Mouse (Mus musculus) CH12.LX (cell line): ENCODE measurements at regions not wholly inside any gene's neighbourhood (a gene's known extent, or its start where the extent isn't known, plus 50 kb on each side); places are given as distances from the start of the nearest gene placed in this dataset.

Experiments
- DNase-seq: peaks from one replicate; pipeline ENCODE4 v3.0.0-alpha.2; 2013; ENCODE audit errors: extremely low read depth
- H3K27ac ChIP-seq: 2 replicates; pipeline ENCODE4 v1.5.1; 2012; ENCODE audit warnings: low read depth, mild to moderate bottlenecking, control low read depth, moderate library complexity; ENCODE audit not compliant: insufficient read depth
- H3K27me3 ChIP-seq: replicated peaks from 2 replicates; pipeline ENCODE3; 2012; ENCODE audit warnings: inconsistent platforms
- H3K36me3 ChIP-seq, 2 experiments: replicated peaks in 1 of 2; 2 replicates each; pipeline versions ENCODE3 to v1.6.1; 2012; ENCODE audit warnings: inconsistent platforms in 1 of 2, low read length in 1 of 2, mild to moderate bottlenecking in 1 of 2, mixed read lengths in 1 of 2, moderate library complexity in 1 of 2; ENCODE audit not compliant: control insufficient read depth in 1 of 2, insufficient read depth in 1 of 2
- H3K4me1 ChIP-seq, 2 experiments: 2 replicates each; pipeline ENCODE4 v1.6.1; 2012; ENCODE audit warnings: inconsistent platforms in 1 of 2, moderate library complexity in 1 of 2; ENCODE audit not compliant: insufficient read depth in 2 of 2, control insufficient read depth in 1 of 2
- H3K4me2 ChIP-seq: 2 replicates; pipeline ENCODE4 v1.6.1; 2012; ENCODE audit warnings: low read depth, mild to moderate bottlenecking, control low read depth; ENCODE audit not compliant: poor library complexity, insufficient read depth, severe bottlenecking
- H3K4me3 ChIP-seq, 3 experiments: fragments of 150-350 bp in 1 of 3; sonication (generic) in 1 of 3; replicated peaks in 1 of 3; 2 replicates each; pipeline versions ENCODE3 to v1.5.1; 2011 to 2012; ENCODE audit warnings: low read depth in 2 of 3, low read length in 2 of 3, mild to moderate bottlenecking in 2 of 3, moderate library complexity in 2 of 3, control low read depth in 1 of 3, improper control_type of control experiment in 1 of 3, inconsistent platforms in 1 of 3, mixed read lengths in 1 of 3; ENCODE audit not compliant: poor library complexity in 1 of 3
- H3K79me2 ChIP-seq: replicated peaks from 2 replicates; pipeline ENCODE4 v1.6.1; 2012; ENCODE audit warnings: mild to moderate bottlenecking, moderate library complexity; ENCODE audit not compliant: control insufficient read depth, poor library complexity, insufficient read depth, severe bottlenecking; ENCODE audit errors: extremely low read depth
- H3K9ac ChIP-seq: 2 replicates; pipeline ENCODE4 v1.6.1; 2012; ENCODE audit warnings: low read depth, mild to moderate bottlenecking, control low read depth, moderate library complexity; ENCODE audit not compliant: insufficient read depth
- H3K9me3 ChIP-seq: replicated peaks from 2 replicates; pipeline ENCODE3; 2012; ENCODE audit warnings: low read length, inconsistent platforms, mixed read lengths
- BHLHE40 ChIP-seq: IDR thresholded peaks from 2 replicates; pipeline ENCODE4 v1.6.1; 2011; ENCODE audit warnings: mild to moderate bottlenecking, low read depth, low read length, improper control_type of control experiment
- CHD1 ChIP-seq: IDR thresholded peaks from 2 replicates; pipeline ENCODE4 v1.6.1; 2012; ENCODE audit warnings: low read depth, low read length, improper control_type of control experiment, inconsistent platforms
- CHD2 ChIP-seq: IDR thresholded peaks from 2 replicates; pipeline ENCODE4 v1.6.1; 2011; ENCODE audit warnings: low read length, improper control_type of control experiment
- CTCF ChIP-seq, 2 experiments: IDR thresholded peaks in 1 of 2; conservative IDR thresholded peaks in 1 of 2; 2 replicates each; pipeline ENCODE4 v1.5.1; 2011 to 2012; ENCODE audit warnings: low read depth in 2 of 2, low read length in 2 of 2, improper control_type of control experiment in 1 of 2, inconsistent platforms in 1 of 2, mild to moderate bottlenecking in 1 of 2, moderate library complexity in 1 of 2
- E2F4 ChIP-seq: IDR thresholded peaks from 2 replicates; pipeline ENCODE4 v1.6.1; 2011; ENCODE audit warnings: low read depth, low read length, improper control_type of control experiment; ENCODE audit not compliant: insufficient replicate concordance
- ELF1 ChIP-seq: IDR thresholded peaks from 2 replicates; pipeline ENCODE4 v1.6.1; 2014; ENCODE audit warnings: low read depth, mild to moderate bottlenecking, inconsistent platforms, low read length, improper control_type of control experiment
- EP300 ChIP-seq: IDR thresholded peaks from 2 replicates; pipeline ENCODE4 v1.6.1; 2011; ENCODE audit warnings: low read length, improper control_type of control experiment
- ETS1 ChIP-seq: conservative IDR thresholded peaks from 2 replicates; pipeline ENCODE4 v1.6.1; 2012; ENCODE audit warnings: low read depth, mild to moderate bottlenecking, inconsistent platforms, low read length, improper control_type of control experiment, moderate library complexity
- GABPA ChIP-seq: IDR thresholded peaks from 2 replicates; pipeline ENCODE4 v1.6.1; 2012; ENCODE audit warnings: low read depth, low read length, improper control_type of control experiment, inconsistent platforms; ENCODE audit not compliant: insufficient replicate concordance
- JUN ChIP-seq: IDR thresholded peaks from 2 replicates; pipeline ENCODE4 v1.6.1; 2011; ENCODE audit warnings: low read depth, mild to moderate bottlenecking, low read length, improper control_type of control experiment, moderate library complexity; ENCODE audit not compliant: insufficient read depth
- JUND ChIP-seq: conservative IDR thresholded peaks from 2 replicates; pipeline ENCODE4 v1.6.1; 2011; ENCODE audit warnings: low read depth, low read length, improper control_type of control experiment
- MAX ChIP-seq: IDR thresholded peaks from 2 replicates; pipeline ENCODE4 v1.6.1; 2011; ENCODE audit warnings: low read length, improper control_type of control experiment
- MAZ ChIP-seq: IDR thresholded peaks from 2 replicates; pipeline ENCODE4 v1.6.1; 2012; ENCODE audit warnings: low read depth, mild to moderate bottlenecking, inconsistent platforms, low read length, improper control_type of control experiment, moderate library complexity
- MEF2A ChIP-seq: IDR thresholded peaks from 2 replicates; pipeline ENCODE4 v1.6.1; 2014; ENCODE audit warnings: low read depth, mild to moderate bottlenecking, inconsistent platforms, low read length, improper control_type of control experiment, borderline replicate concordance
- MXI1 ChIP-seq: IDR thresholded peaks from 2 replicates; pipeline ENCODE4 v1.6.1; 2011; ENCODE audit warnings: mild to moderate bottlenecking, low read depth, low read length, improper control_type of control experiment
- MYC ChIP-seq: IDR thresholded peaks from 2 replicates; pipeline ENCODE4 v1.6.1; 2011; ENCODE audit warnings: low read depth, mild to moderate bottlenecking, improper control_type of control experiment, low read length
- NELFE ChIP-seq: IDR thresholded peaks from 2 replicates; pipeline ENCODE4 v1.6.1; 2011; ENCODE audit warnings: low read depth, low read length, improper control_type of control experiment
- PAX5 ChIP-seq: IDR thresholded peaks from 2 replicates; pipeline ENCODE4 v1.6.1; 2012; ENCODE audit warnings: low read length, inconsistent platforms, mixed read lengths
- POLR2A ChIP-seq: IDR thresholded peaks from 2 replicates; pipeline ENCODE4 v1.6.1; 2011; ENCODE audit warnings: low read depth, mild to moderate bottlenecking, improper control_type of control experiment, low read length
- POLR2AphosphoS2 ChIP-seq: IDR thresholded peaks from 2 replicates; pipeline ENCODE4 v1.6.1; 2011; ENCODE audit warnings: low read depth, low read length, improper control_type of control experiment
- RAD21 ChIP-seq: IDR thresholded peaks from 2 replicates; pipeline ENCODE4 v1.6.1; 2011; ENCODE audit warnings: low read depth, mild to moderate bottlenecking, low read length, improper control_type of control experiment, moderate library complexity
- RCOR1 ChIP-seq: conservative IDR thresholded peaks from 2 replicates; pipeline ENCODE4 v1.6.1; 2012; ENCODE audit warnings: low read depth, mild to moderate bottlenecking, inconsistent platforms, low read length, improper control_type of control experiment
- SIN3A ChIP-seq: IDR thresholded peaks from 2 replicates; pipeline ENCODE4 v1.6.1; 2012; ENCODE audit warnings: low read length, improper control_type of control experiment, inconsistent platforms
- TBP ChIP-seq: conservative IDR thresholded peaks from 2 replicates; pipeline ENCODE4 v1.6.1; 2011; ENCODE audit warnings: low read depth, low read length, improper control_type of control experiment
- TCF12 ChIP-seq: IDR thresholded peaks from 2 replicates; pipeline ENCODE4 v1.6.1; 2014; ENCODE audit warnings: low read depth, mild to moderate bottlenecking, inconsistent platforms, low read length, improper control_type of control experiment
- UBTF ChIP-seq: IDR thresholded peaks from 2 replicates; pipeline ENCODE4 v1.6.1; 2012; ENCODE audit warnings: low read depth, mild to moderate bottlenecking, inconsistent platforms, low read length, improper control_type of control experiment, moderate library complexity
- ZC3H11A ChIP-seq: IDR thresholded peaks from 2 replicates; pipeline ENCODE4 v1.6.1; 2012; ENCODE audit warnings: low read depth, mild to moderate bottlenecking, inconsistent platforms, low read length, improper control_type of control experiment
- ZKSCAN1 ChIP-seq: IDR thresholded peaks from 2 replicates; pipeline ENCODE4 v1.6.1; 2012; ENCODE audit warnings: low read depth, inconsistent platforms, low read length, improper control_type of control experiment, borderline replicate concordance
- ZNF384 ChIP-seq: IDR thresholded peaks from 2 replicates; pipeline ENCODE4 v1.6.1; 2012; ENCODE audit warnings: low read depth, low read length, improper control_type of control experiment, inconsistent platforms
- dilution Hi-C: fragments of 300-500 bp; cut with MboI; formaldehyde crosslinking; loops from 2 replicates; pipeline ENCODE4 v1.14.3; 2020; ENCODE audit warnings: low sequenced_read_pairs; ENCODE audit not compliant: extremely low pct_unique_long_range_greater_than_20kb, extremely low pct_ligation_motif_present
- in situ Hi-C: fragments of 300-500 bp; cut with MboI; formaldehyde crosslinking; loops from 3 replicates; pipeline ENCODE4 v1.14.3; 2019; ENCODE audit warnings: low sequenced_read_pairs, low pct_ligation_motif_present, low pct_unique_long_range_greater_than_20kb, mixed read lengths

GRCm38 (mm10) chr5:17176771-17177170 lies 196.2 kb upstream of the Speer4f2 start:
- TF ChIP-seq MXI1, result no peak
- TF ChIP-seq RCOR1, result no peak
- no peak for TF ChIP-seq MAX
- no peak for TF ChIP-seq GABPA
- no peak for TF ChIP-seq TBP
- no peak for TF ChIP-seq MYC
- TF ChIP-seq NELFE, result no peak
- no peak for TF ChIP-seq ZKSCAN1
- TF ChIP-seq JUN, result no peak
- no peak for TF ChIP-seq CHD2
- TF ChIP-seq E2F4, result no peak
- TF ChIP-seq PAX5, result no peak
- no peak for TF ChIP-seq ETS1
- TF ChIP-seq SIN3A, result no peak
- no peak for TF ChIP-seq ZNF384
- TF ChIP-seq TCF12, result no peak
- TF ChIP-seq CHD1, result no peak
- no peak for TF ChIP-seq EP300
- Histone ChIP-seq H3K27me3 (no peaks in the 10 kb centered on the region), H3K9ac (no peak overlapping the region), H3K27ac (no peak overlapping the region), H3K4me1 (no peaks in the 10 kb centered on the region), H3K79me2 (no peaks in the 10 kb centered on the region), H3K9me3 (no peaks in the 10 kb centered on the region), H3K4me2 (no peak overlapping the region), H3K36me3 (no peaks in the 10 kb centered on the region), H3K4me3 (no peak overlapping the region)
- no peak for DNase-seq
- in situ Hi-C loops, result no loop called here
- dilution Hi-C loops, result no loop called here

GRCm38 (mm10) chr5:17208554-17209283 lies 164.3 kb upstream of the Speer4f2 start:
- H3K79me2 ChIP-seq, result no peaks in the 10 kb centered on the region
- TF ChIP-seq MAZ, result no peak
- TF ChIP-seq CTCF (conservative IDR thresholded peaks at IDR 0.05 in 1 of 2, IDR thresholded peaks at IDR 0.05 in 1 of 2; ENCODE audit: low read depth in 2 of 2, low read length in 2 of 2), result no peak
- no peak for TF ChIP-seq PAX5
- TF ChIP-seq ZC3H11A, result no peak
- no peak for TF ChIP-seq BHLHE40
- TF ChIP-seq ZNF384, result no peak
- TF ChIP-seq JUND, result no peak
- TF ChIP-seq JUN, result no peak
- no peak for TF ChIP-seq ELF1
- TF ChIP-seq MEF2A, result no peak
- no peak for TF ChIP-seq POLR2AphosphoS2
- no peak for TF ChIP-seq RAD21
- TF ChIP-seq MYC, result no peak
- TF ChIP-seq POLR2A, result no peak
- TF ChIP-seq MXI1, result no peak
- no peak for TF ChIP-seq UBTF
- TF ChIP-seq, all 38 proteins: peak for 0
- Histone ChIP-seq H3K4me3 (no peak overlapping the region), H3K4me1 (no peaks in the 10 kb centered on the region), H3K9ac (no peak overlapping the region), H3K27me3 (no peaks in the 10 kb centered on the region), H3K36me3 (no peaks in the 10 kb centered on the region), H3K27ac (no peak overlapping the region), H3K4me2 (no peak overlapping the region), H3K9me3 (no peaks in the 10 kb centered on the region)
- in situ Hi-C loops (no loop called here), dilution Hi-C loops (no loop called here)
- no peak for DNase-seq
